Mouse (Mus musculus) liver, embryonic 16.5 days (tissue): ENCODE data around the gene Lbhd2. TPM values are rescaled to one million over a fixed set of nuclear protein-coding genes. Genes with fewer than 3 reads are reported as not detected.
A peak's percentile ranks its signal among the peaks of the same experiment; 100 is the strongest.

Experiments
- ATAC-seq: fragments of 200-750 bp; cut with Nextera tagmentation; 2 replicates; pipeline ENCODE4 v1.8.0; 2017; ENCODE audit warnings: low read depth, mild to moderate bottlenecking, moderate number of reproducible peaks, moderate library complexity
- H3K27ac ChIP-seq: fragments of 300-500 bp; sonication (generic); 2 replicates; pipeline ENCODE4 v1.5.1; 2014; ENCODE audit warnings: mild to moderate bottlenecking, low read length
- H3K27me3 ChIP-seq: fragments of 300-500 bp; sonication (generic); 2 replicates; pipeline ENCODE4 v1.6.1; 2014; ENCODE audit warnings: low read depth, low read length, mixed read lengths; ENCODE audit not compliant: control insufficient read depth, insufficient read depth
- H3K36me3 ChIP-seq: fragments of 300-500 bp; sonication (generic); 2 replicates; pipeline ENCODE4 v1.6.1; 2014; ENCODE audit warnings: mild to moderate bottlenecking; ENCODE audit not compliant: control insufficient read depth, insufficient read depth
- H3K4me1 ChIP-seq: fragments of 300-500 bp; sonication (generic); 2 replicates; pipeline ENCODE4 v1.6.1; 2014; ENCODE audit warnings: low read depth, low read length, mixed read lengths; ENCODE audit not compliant: control insufficient read depth
- H3K4me2 ChIP-seq: fragments of 300-500 bp; sonication (generic); 2 replicates; pipeline ENCODE4 v1.6.1; 2014; ENCODE audit warnings: low read depth, low read length, mixed read lengths
- H3K4me3 ChIP-seq: fragments of 300-500 bp; sonication (generic); 2 replicates; pipeline ENCODE4 v1.5.1; 2014; ENCODE audit warnings: low read depth, mild to moderate bottlenecking, low read length
- H3K9ac ChIP-seq: fragments of 300-500 bp; sonication (generic); 2 replicates; pipeline ENCODE4 v1.6.1; 2014; ENCODE audit warnings: low read depth, low read length
- H3K9me3 ChIP-seq: fragments of 300-500 bp; sonication (generic); replicated peaks from 2 replicates; pipeline ENCODE4 v1.6.1; 2016; ENCODE audit warnings: low read length; ENCODE audit not compliant: control insufficient read depth
- WGBS: fragments of 180-500 bp; shearing (Covaris S2); extraction: QIAGEN DNeasy Blood & Tissue Kit; methylation state at CpG from one replicate; pipeline ENCODE4 v1.1.7; 2014; ENCODE audit not compliant: insufficient replicate concordance; 5-methylcytosine and 5-hydroxymethylcytosine counted together
- polyA plus RNA-seq: library from polyadenylated mRNA; unstranded; fragments of >200 nt; fragmentation: Nextera tagmentation; extraction: Ambion mirVana; gene quantifications from 2 replicates; pipeline ENCODE4 v1.2.1, GENCODE M21; 2015

Gene Lbhd2
- polyA plus RNA-seq, 1 experiment from 2014 or later, result not detected

- H3K27ac ChIP-seq, result peak within 1 kb of the TSS; percentile 74
Measured at GRCm38 (mm10) chr12:111416921-111417779, 10.5 kb downstream of the Lbhd2 start, which contains the start of gene Exoc3l4. Exoc3l4 (plus strand) TSS chr12:111417017.

DNA sequence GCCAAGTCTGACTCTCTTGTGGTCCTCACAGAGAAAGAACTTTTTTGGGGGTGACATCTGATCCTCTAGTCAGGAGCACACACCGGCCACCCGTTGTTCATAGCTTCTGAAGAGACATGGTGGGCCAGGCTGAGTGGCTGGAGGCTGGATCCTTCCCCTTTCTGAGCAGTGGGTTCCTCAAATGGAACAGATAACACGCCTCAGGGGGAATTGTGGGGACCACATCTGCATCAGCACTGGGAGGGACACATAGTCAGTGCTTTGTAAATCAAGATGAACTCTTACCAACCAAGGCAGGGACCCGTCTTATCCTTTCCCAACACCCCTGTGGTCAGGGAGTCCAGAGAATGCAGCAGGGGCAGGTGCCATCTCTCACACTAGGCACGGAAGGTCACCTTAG is 13.3 kb downstream of the Lbhd2 start:
- no peak for ATAC-seq
- WGBS, result 22% methylated on average over 5 of the region's 5 CpGs
- Histone ChIP-seq H3K4me1 (peaks cover 21% of the 10 kb centered on the region), H3K36me3 (no peaks in the 10 kb centered on the region), H3K4me2 (0 out of 2 replicates have a peak overlapping the region, but pooled peaks have one; percentile 41), H3K4me3 (0 out of 2 replicates have a peak overlapping the region, but pooled peaks have one; percentile 8), H3K9ac (no peak overlapping the region), H3K27ac (peak overlapping the region; percentile 48; the same call in 1 of the 2 replicates), H3K9me3 (no peaks in the 10 kb centered on the region), H3K27me3 (peaks cover 34% of the 10 kb centered on the region)

More at GRCm38 (mm10) chr12:111416921-111417779, 10.5 kb downstream of the Lbhd2 start, which contains the start of gene Exoc3l4:
- H3K27me3 ChIP-seq, result peaks cover 6% of the 10 kb centered on the region
- H3K4me1 ChIP-seq, result peaks cover 29% of the 10 kb centered on the region
- H3K4me3 ChIP-seq, result peak within 1 kb of the TSS; percentile 55
- no peaks in the 10 kb centered on the region for H3K36me3 ChIP-seq
- H3K9me3 ChIP-seq, result no peaks in the 10 kb centered on the region
- ATAC-seq, result peak; percentile 78
- H3K4me2 ChIP-seq, result peak within 1 kb of the TSS; percentile 38
- peak within 1 kb of the TSS; percentile 5 for H3K9ac ChIP-seq
- WGBS, result 6% methylated on average over 17 of the region's 17 CpGs

- Histone ChIP-seq H3K4me3 (peak overlapping the region; percentile 28), H3K27ac (peak overlapping the region; percentile 62), H3K4me1 (peaks cover 21% of the 10 kb centered on the region), H3K9me3 (no peaks in the 10 kb centered on the region), H3K4me2 (peak overlapping the region; percentile 41), H3K27me3 (peaks cover 43% of the 10 kb centered on the region), H3K36me3 (no peaks in the 10 kb centered on the region), H3K9ac (peak overlapping the region; percentile 26; the same call in 1 of the 2 replicates)
- 19% methylated on average over 7 of the region's 7 CpGs for WGBS
- ATAC-seq, result peak; percentile 28
Measured at GRCm38 (mm10) chr12:111420946-111421709, 14.5 kb downstream of the Lbhd2 start.

DNA sequence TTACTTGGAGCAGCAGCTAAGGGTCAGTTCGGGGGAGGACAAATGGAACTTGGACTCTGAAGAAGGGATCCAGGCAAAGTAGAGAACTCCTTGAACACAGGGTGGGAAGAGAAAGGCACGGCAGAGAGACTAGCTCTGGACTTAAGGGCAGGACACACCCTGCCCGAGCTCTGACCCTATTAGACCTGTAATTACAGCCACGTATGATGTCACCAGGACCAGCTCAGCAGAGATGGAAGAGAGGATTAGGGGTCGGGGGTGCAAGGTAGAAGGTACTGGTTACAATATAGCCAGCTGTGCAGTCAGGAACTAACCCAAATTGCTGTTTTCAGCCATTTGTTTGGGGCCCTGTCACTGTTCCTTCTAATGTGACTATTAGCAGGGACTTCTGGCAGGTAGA is 16.2 kb downstream of the Lbhd2 start:
- Histone ChIP-seq H3K4me1 (peaks cover 23% of the 10 kb centered on the region), H3K9ac (no peak overlapping the region), H3K27ac (no peak overlapping the region), H3K4me2 (no peak overlapping the region), H3K27me3 (peaks cover 44% of the 10 kb centered on the region), H3K36me3 (no peaks in the 10 kb centered on the region), H3K9me3 (no peaks in the 10 kb centered on the region), H3K4me3 (no peak overlapping the region)
- ATAC-seq, result no peak
- whole genome bisulfite sequencing, result 39% methylated on average over 5 of the region's 5 CpGs

- Histone ChIP-seq H3K36me3 (no peaks in the 10 kb centered on the region), H3K9ac (no peak overlapping the region), H3K4me3 (no peak overlapping the region), H3K4me1 (peaks cover 26% of the 10 kb centered on the region), H3K9me3 (no peaks in the 10 kb centered on the region), H3K27me3 (peaks cover 52% of the 10 kb centered on the region), H3K4me2 (no peak overlapping the region), H3K27ac (no peak overlapping the region)
- no peak for ATAC-seq
- 16% methylated on average over 43 of the region's 43 CpGs for WGBS
Measured at GRCm38 (mm10) chr12:111423570-111424129, 17.0 kb downstream of the Lbhd2 start.

DNA sequence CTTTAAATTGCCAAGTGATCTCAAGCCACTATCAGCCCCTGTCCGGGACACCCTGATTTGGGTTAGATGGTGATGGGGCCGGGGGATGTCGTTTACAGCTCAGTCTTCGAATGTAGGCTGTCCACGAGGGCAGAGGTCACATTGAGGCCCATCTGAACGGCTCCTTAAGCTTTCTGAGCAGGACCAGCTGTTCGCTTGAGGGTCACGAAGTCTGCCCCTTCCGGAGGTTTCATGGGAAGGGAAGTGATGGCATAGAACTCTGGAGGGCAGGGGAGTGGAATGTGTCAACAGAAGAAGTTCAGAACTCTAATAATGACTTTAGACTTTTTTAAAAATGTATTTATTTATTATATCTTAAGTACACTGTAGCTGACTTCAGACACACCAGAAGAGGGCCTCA is 17.9 kb downstream of the Lbhd2 start:
- no peak for ATAC-seq
- WGBS, result 30% methylated on average over 9 of the region's 9 CpGs
- Histone ChIP-seq H3K4me3 (no peak overlapping the region), H3K9me3 (no peaks in the 10 kb centered on the region), H3K36me3 (no peaks in the 10 kb centered on the region), H3K27me3 (peaks cover 60% of the 10 kb centered on the region), H3K9ac (no peak overlapping the region), H3K4me2 (no peak overlapping the region), H3K4me1 (peaks cover 31% of the 10 kb centered on the region), H3K27ac (no peak overlapping the region)

GRCm38 (mm10) chr12:111425258-111425657 is 18.6 kb downstream of the Lbhd2 start:
- no peak overlapping the region for H3K4me2 ChIP-seq
- 4% methylated on average over 15 of the region's 15 CpGs for WGBS

DNA sequence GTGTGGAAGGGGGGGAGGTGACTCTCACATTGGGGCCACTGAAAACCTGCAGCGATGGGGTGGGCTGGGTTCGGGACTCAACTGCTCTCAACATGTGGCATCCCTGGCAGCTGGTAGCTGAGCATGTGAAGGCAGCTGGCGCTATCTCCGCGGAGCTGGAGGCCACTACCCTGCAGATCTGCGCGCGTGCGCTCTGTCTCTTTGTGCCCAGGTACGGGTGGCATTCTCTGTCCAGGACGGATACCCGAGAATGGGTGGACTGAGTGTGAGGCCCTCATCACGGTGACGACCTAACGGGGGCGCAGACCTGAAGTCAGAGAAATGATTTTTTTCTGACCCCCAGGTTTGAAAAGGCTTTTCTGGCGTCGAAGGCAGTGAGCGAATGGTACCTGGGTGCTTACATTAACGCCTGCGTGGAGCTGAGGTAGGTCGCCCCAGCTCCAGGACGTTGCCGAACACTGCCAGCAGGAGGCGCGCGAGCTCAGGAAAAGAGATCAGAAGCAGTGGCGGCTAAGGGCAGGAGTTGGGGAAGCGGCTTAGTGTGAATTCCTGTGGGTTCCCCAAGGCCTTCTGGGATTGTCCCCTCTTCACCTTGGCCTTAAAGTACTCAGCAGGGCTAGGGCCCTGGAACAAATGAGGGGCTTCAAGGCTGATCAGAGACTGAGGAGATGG is 19.3 kb downstream of the Lbhd2 start:
- no peak overlapping the region for H3K4me3 ChIP-seq
- H3K4me1 ChIP-seq, result peaks cover 36% of the 10 kb centered on the region
- no peak overlapping the region for H3K9ac ChIP-seq
- H3K4me2 ChIP-seq, result no peak overlapping the region
- H3K27ac ChIP-seq, result no peak overlapping the region
- peak; percentile 56 for ATAC-seq
- peaks cover 74% of the 10 kb centered on the region for H3K27me3 ChIP-seq
- no peaks in the 10 kb centered on the region for H3K9me3 ChIP-seq
- WGBS, result 14% methylated on average over 29 of the region's 29 CpGs
- no peaks in the 10 kb centered on the region for H3K36me3 ChIP-seq

More at GRCm38 (mm10) chr12:111425258-111425657, 18.6 kb downstream of the Lbhd2 start:
- H3K27me3 ChIP-seq, result peaks cover 68% of the 10 kb centered on the region
- H3K27ac ChIP-seq, result no peak overlapping the region
- H3K4me1 ChIP-seq, result peaks cover 33% of the 10 kb centered on the region
- no peak for ATAC-seq
- H3K9ac ChIP-seq, result no peak overlapping the region
- no peaks in the 10 kb centered on the region for H3K9me3 ChIP-seq
- H3K4me3 ChIP-seq, result no peak overlapping the region
- H3K36me3 ChIP-seq, result no peaks in the 10 kb centered on the region
